Mouse (Mus musculus) embryonic facial prominence, embryonic 13.5 days (tissue): ENCODE data around the gene Ckb. TPM values are rescaled to one million over a fixed set of nuclear protein-coding genes. Genes with fewer than 3 reads are reported as not detected.
A peak's percentile ranks its signal among the peaks of the same experiment; 100 is the strongest.

Experiments
- ATAC-seq: fragments of 200-750 bp; cut with Nextera tagmentation; 2 replicates; pipeline ENCODE4 v1.8.0; 2017; ENCODE audit warnings: low read depth; ENCODE audit not compliant: insufficient number of reproducible peaks, insufficient read depth, low FRiP score, low TSS enrichment
- H3K27ac ChIP-seq: fragments of 300-500 bp; sonication (generic); 2 replicates; pipeline ENCODE4 v1.5.1; 2015; ENCODE audit warnings: moderate library complexity, mild to moderate bottlenecking, inconsistent platforms
- H3K27me3 ChIP-seq: fragments of 300-500 bp; sonication (generic); 2 replicates; pipeline ENCODE4 v1.6.1; 2015; ENCODE audit warnings: mild to moderate bottlenecking, inconsistent platforms
- H3K36me3 ChIP-seq: fragments of 300-500 bp; sonication (generic); 2 replicates; pipeline ENCODE4 v1.6.1; 2015; ENCODE audit warnings: mild to moderate bottlenecking, inconsistent platforms
- H3K4me1 ChIP-seq: fragments of 300-500 bp; sonication (generic); 2 replicates; pipeline ENCODE4 v1.6.1; 2015; ENCODE audit warnings: inconsistent platforms
- H3K4me2 ChIP-seq: fragments of 300-500 bp; sonication (generic); 2 replicates; pipeline ENCODE4 v1.6.1; 2015; ENCODE audit warnings: moderate library complexity, mild to moderate bottlenecking, inconsistent platforms
- H3K4me3 ChIP-seq: fragments of 300-500 bp; sonication (generic); 2 replicates; pipeline ENCODE4 v1.5.1; 2015; ENCODE audit warnings: mild to moderate bottlenecking, inconsistent platforms
- H3K9ac ChIP-seq: fragments of 300-500 bp; sonication (generic); 2 replicates; pipeline ENCODE4 v1.6.1; 2015; ENCODE audit warnings: mild to moderate bottlenecking, inconsistent platforms
- H3K9me3 ChIP-seq: fragments of 300-500 bp; sonication (generic); 2 replicates; pipeline ENCODE4 v1.6.1; 2016; ENCODE audit warnings: inconsistent platforms
- WGBS: fragments of 180-500 bp; shearing (Covaris S2); methylation state at CpG from one replicate; pipeline ENCODE4 v1.1.7; 2015; ENCODE audit warnings: mixed read lengths; 5-methylcytosine and 5-hydroxymethylcytosine counted together
- polyA plus RNA-seq: library from polyadenylated mRNA; unstranded; fragments of >200 nt; fragmentation: Nextera tagmentation; extraction: Ambion mirVana; gene quantifications from 2 replicates; pipeline ENCODE4 v1.2.1, GENCODE M21; 2015

The Ckb gene
- polyA plus RNA-seq, 1 experiment from 2014 or later, result 118 TPM

DNA sequence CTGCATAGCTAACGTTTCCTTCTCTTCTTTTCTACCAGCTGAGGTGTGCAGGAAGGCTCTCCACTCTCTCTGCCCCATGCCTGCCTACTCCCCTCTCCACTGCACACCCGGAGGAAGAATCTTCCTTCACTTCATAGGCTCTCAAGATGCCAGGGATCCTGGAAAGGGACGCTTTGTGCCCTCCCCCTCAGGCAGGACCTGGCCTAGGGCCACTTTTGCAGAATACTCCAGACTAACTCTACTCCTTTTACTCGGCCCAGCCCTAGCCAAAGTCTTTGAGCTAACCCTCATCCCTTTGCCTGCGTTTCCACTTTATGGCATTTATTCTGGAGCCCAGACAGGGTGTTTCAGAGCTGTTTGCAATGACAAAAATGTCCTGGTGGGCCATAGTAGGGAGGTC, 5.3 kb upstream of the Ckb start:
- ATAC-seq, result no peak
- Histone ChIP-seq H3K27me3 (peaks cover 25% of the 10 kb centered on the region), H3K4me3 (peak overlapping the region; percentile 88), H3K4me1 (peaks cover 24% of the 10 kb centered on the region), H3K27ac (peak overlapping the region; percentile 94), H3K9me3 (no peaks in the 10 kb centered on the region), H3K36me3 (peaks cover 24% of the 10 kb centered on the region), H3K4me2 (peak overlapping the region; percentile 77), H3K9ac (peak overlapping the region; percentile 81)
- WGBS, result 12% methylated on average over 5 of the region's 5 CpGs

DNA sequence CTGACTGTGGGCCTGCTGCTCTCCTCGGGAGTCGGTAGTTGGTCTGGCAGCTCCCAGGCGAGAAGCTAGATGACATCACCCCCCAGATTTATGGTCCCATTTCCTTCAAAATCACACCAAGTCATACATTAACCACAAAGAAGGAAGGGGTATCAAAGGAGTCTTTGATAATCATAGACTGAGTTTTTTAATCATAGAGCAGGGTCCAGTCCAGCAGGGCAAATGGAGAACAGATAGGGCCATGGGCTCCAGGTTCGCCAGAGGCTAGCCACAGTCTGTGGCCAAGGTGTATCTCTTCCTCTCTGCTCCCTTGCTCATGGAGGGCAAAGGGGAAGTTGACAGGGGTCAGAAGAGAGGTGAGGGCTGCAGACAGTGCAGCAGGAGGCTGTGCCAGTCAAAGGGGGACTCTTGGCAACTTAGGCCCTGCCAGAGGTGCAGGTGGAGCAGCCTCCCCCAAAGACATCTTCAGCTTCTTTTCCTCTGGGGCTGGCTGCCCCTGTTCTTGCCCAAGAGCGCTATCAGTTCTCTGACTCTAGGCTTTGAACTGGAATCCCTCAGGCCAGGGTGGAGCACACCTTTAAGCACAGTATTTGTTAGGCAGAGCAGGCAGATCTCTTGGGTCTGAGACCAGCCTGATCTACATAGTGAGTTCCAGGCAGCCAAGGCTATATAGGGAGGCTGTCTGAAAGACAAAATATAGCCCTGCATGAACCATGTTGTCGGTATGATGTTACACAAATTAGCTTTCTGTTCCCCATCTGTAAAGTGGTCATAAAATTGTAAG, 3.9 kb upstream of the Ckb start:
- Histone ChIP-seq H3K27me3 (peaks cover 39% of the 10 kb centered on the region), H3K9me3 (no peaks in the 10 kb centered on the region), H3K4me3 (no peak overlapping the region), H3K4me1 (peaks cover 39% of the 10 kb centered on the region), H3K9ac (no peak overlapping the region), H3K4me2 (no peak overlapping the region), H3K27ac (no peak overlapping the region), H3K36me3 (peaks cover 10% of the 10 kb centered on the region; the same call in 1 of the 2 replicates)
- ATAC-seq, result no peak
- WGBS, result 80% methylated on average over 6 of the region's 6 CpGs

DNA sequence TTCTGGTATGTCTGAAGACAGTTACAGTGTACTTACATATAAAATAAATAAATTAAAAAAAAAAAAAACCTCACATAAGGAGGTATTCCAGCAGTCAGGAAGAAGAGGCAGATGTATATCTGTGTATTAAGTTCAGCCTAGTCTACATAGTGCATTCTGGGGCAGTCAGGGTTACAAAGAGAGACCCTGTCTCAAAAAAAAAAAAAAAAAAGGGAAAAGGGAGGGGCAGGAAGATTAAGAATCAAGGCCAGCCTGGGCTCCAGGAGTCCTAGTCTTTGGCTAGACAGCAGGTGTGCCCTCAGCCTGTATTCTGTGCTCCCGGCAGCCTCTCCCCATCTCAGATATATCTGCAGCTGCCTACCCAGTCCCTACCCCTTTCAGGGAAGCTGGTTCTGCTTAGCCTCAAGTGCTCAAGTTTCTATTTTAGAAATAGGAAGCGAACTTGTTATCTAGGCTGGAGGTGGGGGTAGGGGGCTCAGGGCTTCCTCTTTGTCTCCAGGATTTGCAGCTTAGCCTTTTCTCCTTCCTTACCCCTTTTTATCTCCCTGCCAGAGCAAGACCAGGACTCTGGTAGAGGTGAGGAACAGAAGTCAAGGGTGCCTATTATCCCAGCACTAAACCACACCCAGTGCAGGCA, 2.8 kb upstream of the Ckb start:
- Histone ChIP-seq H3K4me1 (peaks cover 49% of the 10 kb centered on the region), H3K27me3 (peaks cover 50% of the 10 kb centered on the region), H3K9me3 (no peaks in the 10 kb centered on the region)

DNA sequence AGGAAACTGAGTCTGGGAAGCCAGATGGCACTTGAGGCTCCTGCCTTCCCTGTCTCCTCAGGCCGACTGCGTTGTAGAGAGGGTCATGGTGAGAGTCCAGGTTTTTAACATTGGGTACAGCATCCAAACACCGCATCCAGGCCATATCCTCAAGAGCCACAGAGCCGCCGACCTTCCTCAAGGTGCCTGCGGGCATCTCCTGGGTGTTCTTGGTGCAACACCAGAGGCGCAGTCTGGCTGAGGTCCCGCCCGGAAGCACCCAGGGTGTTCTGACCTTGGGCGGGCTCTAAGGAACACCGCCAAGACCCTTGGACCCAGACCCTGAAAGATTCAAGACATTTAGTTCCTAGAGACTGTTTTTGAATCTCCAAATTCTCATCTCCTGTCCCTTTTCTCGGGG, 443 bp upstream of the Ckb start:
- Histone ChIP-seq H3K9ac (0 out of 2 replicates have a peak overlapping the region, but pooled peaks have one; percentile 73), H3K4me2 (peak overlapping the region; percentile 98), H3K4me1 (peaks cover 42% of the 10 kb centered on the region), H3K27ac (no peak overlapping the region), H3K9me3 (no peaks in the 10 kb centered on the region), H3K27me3 (peaks cover 59% of the 10 kb centered on the region), H3K4me3 (peak overlapping the region; percentile 57), H3K36me3 (no peaks in the 10 kb centered on the region)
- 11% methylated on average over 12 of the region's 12 CpGs for WGBS
- no peak for ATAC-seq

More for the DNA sequence above, 2.8 kb upstream of the Ckb start:
- H3K4me2 ChIP-seq, result no peak overlapping the region
- H3K9ac ChIP-seq, result no peak overlapping the region
- H3K27ac ChIP-seq, result no peak overlapping the region
- H3K4me3 ChIP-seq, result no peak overlapping the region
- 38% methylated on average over 2 of the region's 2 CpGs for WGBS
- no peak for ATAC-seq
- no peaks in the 10 kb centered on the region for H3K36me3 ChIP-seq

DNA sequence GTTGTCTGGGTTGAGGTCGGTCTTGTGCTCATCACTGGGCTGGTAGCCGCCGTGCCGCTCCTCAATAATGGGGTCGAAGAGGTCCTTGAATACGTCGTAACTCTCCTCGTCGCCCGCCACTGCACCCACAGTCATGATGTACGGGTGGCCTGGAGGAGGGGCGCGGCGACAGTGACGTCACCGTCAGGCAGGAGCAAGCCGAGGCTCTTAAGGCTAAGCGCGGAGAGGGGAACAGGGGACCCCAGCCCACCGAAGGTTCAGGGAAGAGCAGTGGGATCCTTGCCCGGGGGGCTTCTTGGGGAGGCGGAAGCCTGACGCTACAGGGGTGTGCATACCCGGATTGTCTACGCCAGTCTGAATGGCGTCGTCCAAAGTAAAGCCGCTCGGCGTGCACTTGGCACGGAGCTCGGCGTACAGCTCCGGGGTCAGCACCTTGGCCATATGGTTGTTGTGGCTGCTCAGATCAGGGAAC, 671 bp downstream of the Ckb start:
- under 1% methylated on average over 34 of the region's 34 CpGs for WGBS
- no peak overlapping the region for H3K27ac ChIP-seq

DNA sequence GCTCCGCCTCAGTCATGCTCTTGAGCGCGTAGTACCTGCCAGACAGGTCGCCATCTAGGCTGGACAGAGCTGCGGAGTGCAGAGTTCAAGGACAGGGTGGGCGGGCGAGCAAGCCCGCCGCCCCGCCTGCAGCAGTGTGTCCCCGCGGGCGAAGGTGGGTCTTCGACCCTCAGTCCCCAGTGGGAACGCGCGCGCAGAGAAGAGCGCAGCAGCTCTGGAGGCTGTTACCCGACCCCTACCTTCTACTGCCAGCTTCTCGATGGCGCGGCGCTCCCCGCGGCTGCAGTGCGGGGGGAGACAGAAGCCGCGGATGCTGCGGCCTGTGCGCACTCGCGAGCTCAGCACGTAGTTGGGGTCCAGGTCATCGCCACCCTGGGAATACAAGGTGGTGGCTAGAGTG, 1.2 kb downstream of the Ckb start:
- 1% methylated on average over 35 of the region's 35 CpGs for WGBS
- no peak for ATAC-seq
- H3K9ac ChIP-seq, result peak overlapping the region; percentile 73
- peaks cover 59% of the 10 kb centered on the region for H3K27me3 ChIP-seq
- no peaks in the 10 kb centered on the region for H3K36me3 ChIP-seq
- H3K4me2 ChIP-seq, result peak overlapping the region; percentile 98
- no peak overlapping the region for H3K27ac ChIP-seq
- H3K4me3 ChIP-seq, result peak overlapping the region; percentile 57
- no peaks in the 10 kb centered on the region for H3K9me3 ChIP-seq
- peaks cover 36% of the 10 kb centered on the region for H3K4me1 ChIP-seq

More for the DNA sequence above, 671 bp downstream of the Ckb start:
- no peak for ATAC-seq
- Histone ChIP-seq H3K4me1 (peaks cover 36% of the 10 kb centered on the region), H3K4me3 (peak overlapping the region; percentile 57), H3K9ac (peak overlapping the region; percentile 73), H3K36me3 (no peaks in the 10 kb centered on the region), H3K27me3 (peaks cover 59% of the 10 kb centered on the region), H3K9me3 (no peaks in the 10 kb centered on the region), H3K4me2 (peak overlapping the region; percentile 98)

DNA sequence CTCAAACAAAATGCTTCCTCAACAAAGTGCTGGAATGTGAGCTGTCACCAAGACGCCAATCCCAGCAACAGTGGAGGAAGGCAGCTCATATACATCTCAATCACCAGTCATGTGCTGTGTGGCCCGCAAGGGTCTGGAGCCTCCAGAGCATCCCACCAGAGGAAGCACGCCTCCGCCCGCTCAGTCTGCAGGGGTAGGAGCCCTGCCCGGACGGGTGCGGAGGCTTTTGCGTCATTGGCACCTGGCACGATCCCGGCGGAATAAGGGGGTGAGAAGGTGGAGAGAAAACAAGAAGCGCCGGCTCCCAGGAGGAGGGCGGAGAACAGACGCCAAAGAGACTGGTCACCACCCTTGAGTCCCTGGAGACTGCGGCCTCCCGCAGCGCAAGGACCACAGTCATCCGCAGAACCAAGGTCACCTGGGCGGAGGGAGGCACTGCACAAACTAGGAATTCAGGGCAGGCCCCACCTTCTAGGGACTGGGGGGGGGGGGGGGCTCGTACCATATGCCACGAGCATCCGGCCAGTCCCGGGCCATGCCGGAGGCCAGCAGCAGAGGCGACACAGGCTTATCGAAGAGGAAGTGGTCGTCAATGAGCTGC, 1.7 kb downstream of the Ckb start:
- Histone ChIP-seq H3K36me3 (no peaks in the 10 kb centered on the region), H3K9ac (peak overlapping the region; percentile 73; the same call in 1 of the 2 replicates), H3K27me3 (peaks cover 59% of the 10 kb centered on the region), H3K27ac (no peak overlapping the region), H3K9me3 (no peaks in the 10 kb centered on the region), H3K4me1 (peaks cover 41% of the 10 kb centered on the region), H3K4me3 (peak overlapping the region; percentile 57), H3K4me2 (peak overlapping the region; percentile 98)
- ATAC-seq, result no peak
- WGBS, result 9% methylated on average over 26 of the region's 29 CpGs

DNA sequence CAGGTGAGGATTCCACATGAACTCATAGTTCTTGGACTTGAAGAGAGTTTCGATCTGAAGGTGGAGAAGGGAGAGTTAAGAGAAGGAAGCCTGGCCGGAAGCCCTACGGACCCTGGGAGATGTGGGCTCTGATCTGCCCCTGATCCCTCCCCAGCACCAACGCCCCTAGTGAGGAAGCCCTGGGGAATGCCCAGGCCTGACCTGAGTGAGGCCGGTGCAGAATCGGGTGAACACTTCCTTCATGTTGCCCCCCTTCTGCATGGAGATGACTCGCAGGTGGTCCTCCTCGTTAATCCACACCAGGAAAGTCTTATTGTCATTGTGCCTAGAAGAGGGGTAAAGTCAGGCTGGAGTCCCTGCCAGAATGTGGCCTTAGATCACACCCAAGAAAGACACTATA, 2.2 kb downstream of the Ckb start:
- no peaks in the 10 kb centered on the region for H3K9me3 ChIP-seq
- no peak overlapping the region for H3K9ac ChIP-seq
- H3K27ac ChIP-seq, result no peak overlapping the region
- no peak for ATAC-seq
- H3K4me1 ChIP-seq, result peaks cover 43% of the 10 kb centered on the region
- H3K4me3 ChIP-seq, result peak overlapping the region; percentile 57; the same call in 1 of the 2 replicates
- WGBS, result 66% methylated on average over 8 of the region's 8 CpGs
- peaks cover 57% of the 10 kb centered on the region for H3K27me3 ChIP-seq
- no peaks in the 10 kb centered on the region for H3K36me3 ChIP-seq
- H3K4me2 ChIP-seq, result peak overlapping the region; percentile 98; the same call in 1 of the 2 replicates

DNA sequence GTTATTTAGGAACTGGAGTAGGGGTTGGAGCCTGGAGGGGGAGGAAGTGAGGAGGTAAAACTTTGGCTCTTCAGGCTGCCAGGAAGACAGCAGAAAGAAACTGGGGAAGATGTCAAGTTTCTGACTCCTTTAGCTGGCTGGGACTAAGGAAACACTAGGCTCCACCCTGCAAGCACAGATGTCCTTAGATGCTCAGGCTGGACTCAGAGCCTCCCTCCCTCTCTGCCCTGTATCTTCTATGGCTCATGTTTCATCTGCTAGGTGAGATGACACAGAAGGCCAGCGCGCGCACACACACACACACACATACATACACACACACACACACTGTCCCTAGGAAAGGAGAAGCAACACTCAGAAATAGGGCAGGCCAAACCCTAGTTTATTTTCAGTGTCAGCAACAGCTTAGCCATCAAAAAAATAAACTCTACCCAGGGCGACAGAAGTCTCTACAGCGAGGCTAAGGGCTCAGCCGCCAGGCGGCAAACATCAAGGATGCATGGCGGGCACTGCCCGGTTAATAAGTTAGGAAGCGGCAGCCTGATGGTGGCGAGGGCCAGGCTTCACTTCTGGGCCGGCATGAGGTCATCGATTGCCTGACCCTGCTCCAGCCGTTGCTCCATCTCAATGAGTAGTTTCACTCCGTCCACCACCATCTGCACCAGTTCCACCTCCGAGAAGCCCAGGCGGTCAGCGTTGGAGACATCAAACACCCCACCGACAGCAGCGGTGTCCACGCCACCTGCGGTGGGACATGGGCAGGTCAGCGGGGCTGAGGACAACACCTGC, 2.9 kb downstream of the Ckb start:
- H3K9ac ChIP-seq, result peak overlapping the region; percentile 65
- peaks cover 43% of the 10 kb centered on the region for H3K4me1 ChIP-seq
- WGBS, result 74% methylated on average over 23 of the region's 23 CpGs
- peak overlapping the region; percentile 30; the same call in 1 of the 2 replicates for H3K4me3 ChIP-seq
- H3K27me3 ChIP-seq, result peaks cover 52% of the 10 kb centered on the region
- ATAC-seq, result no peak
- peak overlapping the region; percentile 87 for H3K27ac ChIP-seq
- H3K9me3 ChIP-seq, result no peaks in the 10 kb centered on the region
- peak overlapping the region; percentile 63 for H3K4me2 ChIP-seq
- H3K36me3 ChIP-seq, result no peaks in the 10 kb centered on the region

DNA sequence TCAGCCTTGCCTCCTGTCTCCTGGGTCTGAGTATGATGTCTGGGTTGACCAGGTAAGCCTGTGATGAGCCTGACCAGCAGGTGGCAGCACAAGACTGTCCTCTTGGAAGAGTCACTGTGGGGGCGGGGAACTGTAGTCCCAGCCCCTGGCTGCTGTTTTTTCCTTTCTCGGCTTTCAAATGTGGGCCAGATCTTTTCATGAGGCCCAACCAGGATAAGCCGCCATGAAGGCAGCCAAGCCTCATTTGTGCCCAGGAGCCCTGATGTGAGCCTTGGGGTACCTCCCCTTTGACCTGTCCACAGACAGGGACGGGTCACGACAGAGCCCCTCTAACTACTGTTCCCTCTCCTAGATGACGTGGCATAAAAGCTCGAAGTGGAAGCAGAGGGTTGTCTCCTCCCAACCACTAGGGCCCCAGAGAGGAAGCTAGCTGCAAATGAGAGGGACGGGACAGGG, 3.7 kb downstream of the Ckb start:
- Histone ChIP-seq H3K4me3 (peak overlapping the region; percentile 30), H3K4me1 (peaks cover 49% of the 10 kb centered on the region), H3K9me3 (no peaks in the 10 kb centered on the region), H3K4me2 (peak overlapping the region; percentile 63), H3K9ac (peak overlapping the region; percentile 65), H3K27ac (peak overlapping the region; percentile 87), H3K36me3 (no peaks in the 10 kb centered on the region), H3K27me3 (peaks cover 45% of the 10 kb centered on the region)
- 0% methylated on average over 8 of the region's 8 CpGs for WGBS
- ATAC-seq, result peak; percentile 74

DNA sequence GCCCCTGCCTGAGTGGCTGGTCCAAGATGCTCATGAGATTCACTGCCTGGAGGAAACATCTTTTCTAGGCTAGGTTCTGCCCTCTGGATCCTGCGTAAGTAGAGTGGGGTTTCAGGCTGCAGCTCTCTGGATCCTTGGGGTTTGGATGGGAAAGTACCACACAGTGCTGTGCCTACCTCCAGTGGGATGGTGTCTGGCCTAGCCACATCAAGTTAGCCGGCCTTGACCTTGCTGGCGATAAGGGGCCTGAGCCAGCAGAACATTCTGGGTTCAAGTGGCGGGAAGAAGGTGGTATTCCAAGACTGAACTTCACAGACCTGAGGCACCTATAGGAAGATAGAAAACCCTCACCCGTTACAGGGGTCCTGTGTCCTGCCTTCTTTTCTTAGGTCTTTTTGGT, 4.7 kb downstream of the Ckb start:
- H3K27ac ChIP-seq, result no peak overlapping the region
- H3K4me1 ChIP-seq, result peaks cover 46% of the 10 kb centered on the region
- peaks cover under 1% of the 10 kb centered on the region; the same call in 1 of the 2 replicates for H3K36me3 ChIP-seq
- H3K9me3 ChIP-seq, result no peaks in the 10 kb centered on the region
- peaks cover 34% of the 10 kb centered on the region for H3K27me3 ChIP-seq
- H3K4me2 ChIP-seq, result no peak overlapping the region
- no peak overlapping the region for H3K4me3 ChIP-seq
- no peak for ATAC-seq
- no peak overlapping the region; the same call in 1 of the 2 replicates for H3K9ac ChIP-seq
- 94% methylated on average over 5 of the region's 5 CpGs for WGBS
